In genomic region chr19:27738908-27739307, GRCm38 (mm10) we compare ENCODE assay signal across 16 mouse cellular contexts.
"Had no signal": no experiment of that assay in that cellular context is flagged by ENCODE, and none has a peak within 500 bp of the region (broad histone marks: within the 10 kb centered on the region; RNA-seq: fewer than 3 reads in every experiment).

No protein-coding gene starts in this region.

- H3K4me3 ChIP-seq: liver, embryonic 15.5 days; lung, embryonic 15.5 days; midbrain, embryonic 10.5 days; midbrain, embryonic 13.5 days; midbrain, embryonic 15.5 days; neural tube, embryonic 12.5 days had no signal

- H3K27ac ChIP-seq: liver, embryonic 15.5 days; lung, embryonic 15.5 days; midbrain, embryonic 10.5 days; midbrain, embryonic 13.5 days; midbrain, embryonic 15.5 days; neural tube, embryonic 12.5 days had no signal

- DNase-seq: liver, postnatal 0 days; lung, adult 2 months; lung, postnatal 14 days; lung, postnatal 36 days; right cerebral cortex, postnatal 25 days; right cerebral cortex, postnatal 4 days; spleen, adult 18-20 months; thymus, adult 18-20 months; thymus, postnatal 14 days; thymus, postnatal 36 days had no signal

- H3K9me3 ChIP-seq: liver, embryonic 15.5 days; lung, embryonic 15.5 days; midbrain, embryonic 10.5 days; midbrain, embryonic 13.5 days; midbrain, embryonic 15.5 days; neural tube, embryonic 12.5 days had no signal

- H3K27me3 ChIP-seq: liver, embryonic 15.5 days; lung, embryonic 15.5 days; midbrain, embryonic 13.5 days; midbrain, embryonic 15.5 days; neural tube, embryonic 12.5 days had no signal

- H3K4me1 ChIP-seq: liver, embryonic 15.5 days; lung, embryonic 15.5 days; midbrain, embryonic 10.5 days; midbrain, embryonic 13.5 days; midbrain, embryonic 15.5 days; neural tube, embryonic 12.5 days had no signal

- H3K36me3 ChIP-seq: liver, embryonic 15.5 days; lung, embryonic 15.5 days; midbrain, embryonic 10.5 days; midbrain, embryonic 13.5 days; midbrain, embryonic 15.5 days; neural tube, embryonic 12.5 days had no signal
